Mouse (Mus musculus) CH12.LX (cell line): ENCODE data around the gene Lipt2. TPM values are rescaled to one million over a fixed set of nuclear protein-coding genes. Genes with fewer than 3 reads are reported as not detected.

Experiments
- DNase-seq: peaks from one replicate; pipeline ENCODE4 v3.0.0-alpha.2; 2013; ENCODE audit errors: extremely low read depth
- H3K27ac ChIP-seq: 2 replicates; pipeline ENCODE4 v1.5.1; 2012; ENCODE audit warnings: low read depth, mild to moderate bottlenecking, control low read depth, moderate library complexity; ENCODE audit not compliant: insufficient read depth
- H3K27me3 ChIP-seq: replicated peaks from 2 replicates; pipeline ENCODE3; 2012; ENCODE audit warnings: inconsistent platforms
- H3K36me3 ChIP-seq, 2 experiments: replicated peaks in 1 of 2; 2 replicates each; pipeline versions ENCODE3 to v1.6.1; 2012; ENCODE audit warnings: inconsistent platforms in 1 of 2, low read length in 1 of 2, mild to moderate bottlenecking in 1 of 2, mixed read lengths in 1 of 2, moderate library complexity in 1 of 2; ENCODE audit not compliant: control insufficient read depth in 1 of 2, insufficient read depth in 1 of 2
- H3K4me1 ChIP-seq, 2 experiments: 2 replicates each; pipeline ENCODE4 v1.6.1; 2012; ENCODE audit warnings: inconsistent platforms in 1 of 2, moderate library complexity in 1 of 2; ENCODE audit not compliant: insufficient read depth in 2 of 2, control insufficient read depth in 1 of 2
- H3K4me2 ChIP-seq: 2 replicates; pipeline ENCODE4 v1.6.1; 2012; ENCODE audit warnings: low read depth, mild to moderate bottlenecking, control low read depth; ENCODE audit not compliant: poor library complexity, insufficient read depth, severe bottlenecking
- H3K4me3 ChIP-seq, 3 experiments: fragments of 150-350 bp in 1 of 3; sonication (generic) in 1 of 3; replicated peaks in 1 of 3; 2 replicates each; pipeline versions ENCODE3 to v1.5.1; 2011 to 2012; ENCODE audit warnings: low read depth in 2 of 3, low read length in 2 of 3, mild to moderate bottlenecking in 2 of 3, moderate library complexity in 2 of 3, control low read depth in 1 of 3, improper control_type of control experiment in 1 of 3, inconsistent platforms in 1 of 3, mixed read lengths in 1 of 3; ENCODE audit not compliant: poor library complexity in 1 of 3
- H3K79me2 ChIP-seq: replicated peaks from 2 replicates; pipeline ENCODE4 v1.6.1; 2012; ENCODE audit warnings: mild to moderate bottlenecking, moderate library complexity; ENCODE audit not compliant: control insufficient read depth, poor library complexity, insufficient read depth, severe bottlenecking; ENCODE audit errors: extremely low read depth
- H3K9ac ChIP-seq: 2 replicates; pipeline ENCODE4 v1.6.1; 2012; ENCODE audit warnings: low read depth, mild to moderate bottlenecking, control low read depth, moderate library complexity; ENCODE audit not compliant: insufficient read depth
- H3K9me3 ChIP-seq: replicated peaks from 2 replicates; pipeline ENCODE3; 2012; ENCODE audit warnings: low read length, inconsistent platforms, mixed read lengths
- BHLHE40 ChIP-seq: IDR thresholded peaks from 2 replicates; pipeline ENCODE4 v1.6.1; 2011; ENCODE audit warnings: mild to moderate bottlenecking, low read depth, low read length, improper control_type of control experiment
- CHD2 ChIP-seq: IDR thresholded peaks from 2 replicates; pipeline ENCODE4 v1.6.1; 2011; ENCODE audit warnings: low read length, improper control_type of control experiment
- CTCF ChIP-seq, 2 experiments: IDR thresholded peaks in 1 of 2; conservative IDR thresholded peaks in 1 of 2; 2 replicates each; pipeline ENCODE4 v1.5.1; 2011 to 2012; ENCODE audit warnings: low read depth in 2 of 2, low read length in 2 of 2, improper control_type of control experiment in 1 of 2, inconsistent platforms in 1 of 2, mild to moderate bottlenecking in 1 of 2, moderate library complexity in 1 of 2
- EP300 ChIP-seq: IDR thresholded peaks from 2 replicates; pipeline ENCODE4 v1.6.1; 2011; ENCODE audit warnings: low read length, improper control_type of control experiment
- ETS1 ChIP-seq: conservative IDR thresholded peaks from 2 replicates; pipeline ENCODE4 v1.6.1; 2012; ENCODE audit warnings: low read depth, mild to moderate bottlenecking, inconsistent platforms, low read length, improper control_type of control experiment, moderate library complexity
- GABPA ChIP-seq: IDR thresholded peaks from 2 replicates; pipeline ENCODE4 v1.6.1; 2012; ENCODE audit warnings: low read depth, low read length, improper control_type of control experiment, inconsistent platforms; ENCODE audit not compliant: insufficient replicate concordance
- JUN ChIP-seq: IDR thresholded peaks from 2 replicates; pipeline ENCODE4 v1.6.1; 2011; ENCODE audit warnings: low read depth, mild to moderate bottlenecking, low read length, improper control_type of control experiment, moderate library complexity; ENCODE audit not compliant: insufficient read depth
- JUND ChIP-seq: conservative IDR thresholded peaks from 2 replicates; pipeline ENCODE4 v1.6.1; 2011; ENCODE audit warnings: low read depth, low read length, improper control_type of control experiment
- KAT2A ChIP-seq: IDR thresholded peaks from 2 replicates; pipeline ENCODE4 v1.6.1; 2012; ENCODE audit warnings: low read length, improper control_type of control experiment, inconsistent platforms; ENCODE audit not compliant: insufficient replicate concordance
- MAX ChIP-seq: IDR thresholded peaks from 2 replicates; pipeline ENCODE4 v1.6.1; 2011; ENCODE audit warnings: low read length, improper control_type of control experiment
- MEF2A ChIP-seq: IDR thresholded peaks from 2 replicates; pipeline ENCODE4 v1.6.1; 2014; ENCODE audit warnings: low read depth, mild to moderate bottlenecking, inconsistent platforms, low read length, improper control_type of control experiment, borderline replicate concordance
- PAX5 ChIP-seq: IDR thresholded peaks from 2 replicates; pipeline ENCODE4 v1.6.1; 2012; ENCODE audit warnings: low read length, inconsistent platforms, mixed read lengths
- POLR2A ChIP-seq: IDR thresholded peaks from 2 replicates; pipeline ENCODE4 v1.6.1; 2011; ENCODE audit warnings: low read depth, mild to moderate bottlenecking, improper control_type of control experiment, low read length
- POLR2AphosphoS2 ChIP-seq: IDR thresholded peaks from 2 replicates; pipeline ENCODE4 v1.6.1; 2011; ENCODE audit warnings: low read depth, low read length, improper control_type of control experiment
- RAD21 ChIP-seq: IDR thresholded peaks from 2 replicates; pipeline ENCODE4 v1.6.1; 2011; ENCODE audit warnings: low read depth, mild to moderate bottlenecking, low read length, improper control_type of control experiment, moderate library complexity
- UBTF ChIP-seq: IDR thresholded peaks from 2 replicates; pipeline ENCODE4 v1.6.1; 2012; ENCODE audit warnings: low read depth, mild to moderate bottlenecking, inconsistent platforms, low read length, improper control_type of control experiment, moderate library complexity
- USF1 ChIP-seq: IDR thresholded peaks from 2 replicates; pipeline ENCODE4 v1.6.1; 2014; ENCODE audit warnings: low read depth, mild to moderate bottlenecking, inconsistent platforms, low read length, improper control_type of control experiment
- USF2 ChIP-seq: conservative IDR thresholded peaks from 2 replicates; pipeline ENCODE4 v1.6.1; 2011; ENCODE audit warnings: low read depth, low read length, improper control_type of control experiment
- ZKSCAN1 ChIP-seq: IDR thresholded peaks from 2 replicates; pipeline ENCODE4 v1.6.1; 2012; ENCODE audit warnings: low read depth, inconsistent platforms, low read length, improper control_type of control experiment, borderline replicate concordance
- ZMIZ1 ChIP-seq: IDR thresholded peaks from 2 replicates; pipeline ENCODE4 v1.6.1; 2012; ENCODE audit warnings: low read depth, mild to moderate bottlenecking, inconsistent platforms, low read length, improper control_type of control experiment
- ZNF384 ChIP-seq: IDR thresholded peaks from 2 replicates; pipeline ENCODE4 v1.6.1; 2012; ENCODE audit warnings: low read depth, low read length, improper control_type of control experiment, inconsistent platforms
- dilution Hi-C: fragments of 300-500 bp; cut with MboI; formaldehyde crosslinking; loops from 2 replicates; pipeline ENCODE4 v1.14.3; 2020; ENCODE audit warnings: low sequenced_read_pairs; ENCODE audit not compliant: extremely low pct_unique_long_range_greater_than_20kb, extremely low pct_ligation_motif_present
- in situ Hi-C: fragments of 300-500 bp; cut with MboI; formaldehyde crosslinking; loops from 3 replicates; pipeline ENCODE4 v1.14.3; 2019; ENCODE audit warnings: low sequenced_read_pairs, low pct_ligation_motif_present, low pct_unique_long_range_greater_than_20kb, mixed read lengths
- polyA plus RNA-seq: library from polyadenylated mRNA; unstranded; fragments of >175 nt; gene quantifications from 2 replicates; pipeline ENCODE4 v1.2.1, GENCODE M21; 2012; ENCODE audit warnings: low read depth; ENCODE audit not compliant: insufficient read length
- total RNA-seq, 2 experiments: library from RNA; depleted of rRNA; stranded (reverse); fragments of 300-350 nt in 1 of 2; fragments of >200 nt in 1 of 2; gene quantifications; 2 replicates each; pipeline ENCODE4 v1.2.3; 2012 to 2014

Lipt2 gene
- total and polyA plus RNA-seq, 3 experiments: 5.3 to 15.4 (median 10.3) TPM

DNA sequence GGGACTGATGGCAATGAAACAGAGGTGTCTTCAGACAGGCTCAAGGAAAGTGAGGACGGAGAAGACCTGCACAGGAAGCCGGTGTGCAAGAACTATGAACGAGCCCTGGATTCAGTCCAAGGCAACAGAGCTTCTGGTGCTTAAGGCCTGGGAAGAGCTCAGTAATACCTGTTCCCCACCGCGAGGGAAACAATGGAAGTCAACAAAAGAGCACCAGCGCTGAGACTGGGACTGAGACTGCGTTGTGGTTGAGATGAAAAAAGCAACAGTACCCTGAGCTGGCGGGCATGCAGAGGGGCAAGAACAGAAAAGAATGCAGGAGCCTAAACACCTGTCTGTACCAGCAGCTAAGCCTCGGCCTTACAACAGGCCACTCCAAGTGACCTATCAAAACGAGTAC is 47.6 kb upstream of the Lipt2 start:
- no peak for DNase-seq

DNA sequence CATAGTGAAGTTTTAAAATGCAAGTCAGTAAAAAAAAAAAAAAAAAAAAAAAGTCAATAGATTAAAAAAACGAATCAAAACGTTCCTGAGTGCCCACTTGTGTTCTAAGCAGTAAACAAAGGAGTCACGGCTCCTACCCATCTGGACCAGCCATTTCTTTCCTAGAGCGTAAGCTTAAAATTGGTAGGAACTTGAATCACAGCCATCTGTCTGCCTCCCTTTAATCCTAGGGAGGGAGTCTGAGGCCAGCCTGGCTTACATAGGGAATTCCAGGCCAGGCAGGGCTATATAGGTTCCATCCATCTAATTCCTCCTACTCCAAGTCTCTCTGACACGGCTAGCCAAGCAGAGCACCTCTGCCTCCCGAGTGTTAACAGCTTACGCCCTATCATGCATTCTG is 45.3 kb upstream of the Lipt2 start:
- Histone ChIP-seq H3K4me3 (no peak overlapping the region), H3K36me3 (peaks cover 46 to 81% of the 10 kb centered on the region in 2 experiments), H3K9ac (no peak overlapping the region), H3K27me3 (no peaks in the 10 kb centered on the region), H3K4me2 (peak overlapping the region; percentile 51; the same call in 1 of the 2 replicates), H3K4me1 (peaks cover 10 to 72% of the 10 kb centered on the region in 2 experiments), H3K27ac (peak overlapping the region; percentile 79), H3K9me3 (no peaks in the 10 kb centered on the region), H3K79me2 (peaks cover 10% of the 10 kb centered on the region)
- no peak for DNase-seq
- no peak for TF ChIP-seq POLR2A
- no peak for TF ChIP-seq USF1
- TF ChIP-seq JUN: no peak
- TF ChIP-seq USF2: no peak
- TF ChIP-seq BHLHE40: no peak
- no peak for TF ChIP-seq GABPA
- TF ChIP-seq MEF2A: no peak
- no peak for TF ChIP-seq RAD21
- no peak for TF ChIP-seq UBTF
- TF ChIP-seq POLR2AphosphoS2: no peak
- no peak for TF ChIP-seq CTCF (conservative IDR thresholded peaks at IDR 0.05 in 1 of 2, IDR thresholded peaks at IDR 0.05 in 1 of 2; ENCODE audit: low read depth in 2 of 2, low read length in 2 of 2)
- no peak for TF ChIP-seq JUND
- TF ChIP-seq ZKSCAN1: no peak
- TF ChIP-seq KAT2A: no peak
- TF ChIP-seq ETS1: no peak
- no peak for TF ChIP-seq ZMIZ1
- TF ChIP-seq ZNF384: no peak
- no peak for TF ChIP-seq EP300
- no peak for TF ChIP-seq MAX
- no peak for TF ChIP-seq PAX5
- in situ Hi-C loops (no loop called here), dilution Hi-C loops (no loop called here)

More for the DNA sequence above, 47.6 kb upstream of the Lipt2 start:
- Histone ChIP-seq H3K4me2 (no peak overlapping the region), H3K4me1 (peaks cover 12 to 65% of the 10 kb centered on the region in 2 experiments), H3K27ac (no peak overlapping the region), H3K79me2 (no peaks in the 10 kb centered on the region; the same call in none of the 2 replicates), H3K9me3 (no peaks in the 10 kb centered on the region), H3K9ac (no peak overlapping the region), H3K4me3 (no peak overlapping the region), H3K36me3 (peaks cover 41 to 72% of the 10 kb centered on the region in 2 experiments), H3K27me3 (no peaks in the 10 kb centered on the region)
- dilution Hi-C loops: no loop called here
- no peak for TF ChIP-seq RAD21
- no peak for TF ChIP-seq CHD2
- no peak for TF ChIP-seq MEF2A
- in situ Hi-C loops: no loop called here
